Mouse (Mus musculus) lung, postnatal 10 days (tissue): ENCODE measurements around the gene Klhl36.
"Not testable (repeated sequence)": the region's sequence is repeated elsewhere in the genome, so short reads cannot be mapped to it uniquely, and the experiment has no call there.

Source experiments
- DNase-seq: peaks from one replicate; pipeline ENCODE4 v3.0.0; 2021

The Klhl36 gene

DNA sequence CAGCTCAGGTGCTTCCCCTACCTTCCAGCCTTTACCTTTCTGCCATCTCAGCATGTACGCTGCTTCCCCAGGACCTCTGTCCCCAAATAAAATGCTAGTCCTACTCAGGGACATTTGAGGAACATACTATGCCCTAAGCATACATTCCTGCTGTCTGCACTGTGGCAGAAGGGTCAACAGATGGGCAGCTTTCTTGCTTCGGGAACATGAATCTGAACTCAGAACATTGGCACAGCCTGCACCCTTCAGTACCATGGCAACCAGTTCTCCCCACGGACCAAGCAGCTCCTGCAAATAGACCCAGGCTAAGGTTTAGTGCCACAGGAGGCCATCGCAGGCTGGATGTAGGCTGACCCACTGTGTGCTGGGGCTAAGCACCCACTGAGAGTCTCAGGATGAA lies 25.2 kb upstream of the Klhl36 start:
- DNase-seq: no peak

GRCm38 (mm10) chr8:119837553-119838071 lies 24.5 kb upstream of the Klhl36 start:
- peak; percentile 46 for DNase-seq

DNA sequence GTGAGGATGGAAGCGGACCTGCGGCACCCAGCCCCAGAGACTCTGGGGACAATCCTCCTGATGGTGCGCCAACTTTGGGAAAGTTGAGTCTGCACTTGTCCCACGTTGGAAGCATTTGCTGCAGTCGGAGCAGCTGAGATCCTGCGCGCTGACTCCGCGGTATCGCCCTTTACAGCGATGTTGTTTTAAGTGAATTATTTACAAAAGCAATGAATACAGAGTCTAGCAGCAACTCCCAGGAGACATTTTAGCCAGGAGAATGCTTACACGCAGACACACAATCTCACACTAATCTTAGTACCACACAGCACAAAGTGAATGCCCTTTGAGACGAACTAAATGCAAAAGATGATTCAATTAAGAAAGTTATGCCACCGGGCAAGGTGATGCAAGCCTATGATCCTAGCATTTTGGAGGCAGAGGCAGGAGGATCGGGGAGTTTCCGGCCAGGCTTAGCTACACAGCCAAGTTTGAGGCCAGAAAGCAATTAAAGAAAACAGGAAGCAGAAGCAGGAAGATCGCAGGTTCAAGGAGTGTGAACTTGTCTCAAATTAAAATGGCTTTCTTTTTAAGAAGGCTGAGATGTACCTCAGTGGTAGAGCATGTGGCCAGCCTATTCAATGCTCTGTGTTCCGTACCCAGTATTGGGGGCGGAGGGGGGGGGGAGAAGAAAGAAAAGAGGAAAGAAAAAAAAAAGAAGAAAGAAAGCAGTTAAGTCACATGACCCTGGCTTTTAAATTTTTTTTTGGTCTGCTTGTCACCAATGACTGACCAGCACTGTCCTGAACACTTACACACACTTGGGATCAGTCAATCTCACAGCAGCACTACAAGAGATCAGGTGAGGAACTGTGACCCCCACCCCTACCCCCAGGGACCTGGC lies 23.7 kb upstream of the Klhl36 start:
- no peak for DNase-seq

DNA sequence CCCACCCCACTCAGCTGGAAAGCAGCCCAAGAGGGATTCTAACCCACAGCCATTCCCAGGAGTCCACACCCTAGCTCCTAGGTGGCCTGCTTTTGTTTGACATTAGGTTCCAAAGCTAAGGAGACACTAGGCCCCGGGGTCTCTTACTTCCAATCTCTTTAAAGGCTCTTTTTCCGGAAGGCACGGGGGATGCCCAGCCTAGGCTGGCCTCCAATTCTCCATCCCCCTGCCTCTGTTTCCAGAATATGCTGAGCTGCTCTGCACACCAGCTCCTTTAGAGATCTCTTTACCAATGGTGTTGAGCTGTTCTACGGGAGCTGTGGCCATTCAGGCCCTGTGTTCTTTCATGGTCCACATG lies 23.1 kb upstream of the Klhl36 start:
- no peak for DNase-seq

GRCm38 (mm10) chr8:119839419-119840021 lies 22.5 kb upstream of the Klhl36 start:
- no peak for DNase-seq

DNA sequence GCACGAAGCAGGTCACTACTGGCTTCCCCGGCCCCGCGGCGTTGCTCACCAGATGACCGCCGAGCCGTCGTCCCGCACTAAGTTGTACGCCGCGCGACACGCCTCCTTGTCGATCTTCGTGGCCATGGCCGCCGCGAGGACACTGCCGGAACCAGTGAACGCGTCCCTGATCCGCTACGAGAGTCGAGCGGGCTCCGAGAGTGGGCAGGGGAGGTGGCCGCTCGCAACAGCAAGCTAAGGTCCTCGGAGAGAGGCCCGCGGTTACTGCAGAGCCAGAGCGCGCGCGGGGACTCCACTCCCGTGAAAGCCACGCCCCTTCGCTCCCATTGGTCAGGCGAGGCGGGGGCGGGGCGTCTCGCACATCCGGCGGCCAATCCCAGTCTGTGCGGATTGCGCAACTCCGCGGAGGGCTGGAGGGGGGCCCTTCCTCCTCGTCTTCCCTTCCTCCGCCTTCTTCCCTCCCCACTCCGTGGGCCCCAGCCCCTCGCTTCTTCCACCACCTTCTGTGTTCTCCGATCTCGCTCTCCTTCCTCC lies 21.7 kb upstream of the Klhl36 start, which contains the start of gene Cotl1:
Cotl1 (minus strand) TSS at position 270 of the 534 bp plus-strand sequence.
- DNase-seq: peak; percentile 97

- DNase-seq: no peak
Measured at GRCm38 (mm10) chr8:119840905-119841411, 21.1 kb upstream of the Klhl36 start.

GRCm38 (mm10) chr8:119843444-119843843 lies 18.6 kb upstream of the Klhl36 start:
- DNase-seq: peak; percentile 89

GRCm38 (mm10) chr8:119844577-119844976 lies 17.5 kb upstream of the Klhl36 start:
- no peak for DNase-seq

- DNase-seq: not testable (repeated sequence)
Measured at GRCm38 (mm10) chr8:119845741-119846140, 16.3 kb upstream of the Klhl36 start.

DNA sequence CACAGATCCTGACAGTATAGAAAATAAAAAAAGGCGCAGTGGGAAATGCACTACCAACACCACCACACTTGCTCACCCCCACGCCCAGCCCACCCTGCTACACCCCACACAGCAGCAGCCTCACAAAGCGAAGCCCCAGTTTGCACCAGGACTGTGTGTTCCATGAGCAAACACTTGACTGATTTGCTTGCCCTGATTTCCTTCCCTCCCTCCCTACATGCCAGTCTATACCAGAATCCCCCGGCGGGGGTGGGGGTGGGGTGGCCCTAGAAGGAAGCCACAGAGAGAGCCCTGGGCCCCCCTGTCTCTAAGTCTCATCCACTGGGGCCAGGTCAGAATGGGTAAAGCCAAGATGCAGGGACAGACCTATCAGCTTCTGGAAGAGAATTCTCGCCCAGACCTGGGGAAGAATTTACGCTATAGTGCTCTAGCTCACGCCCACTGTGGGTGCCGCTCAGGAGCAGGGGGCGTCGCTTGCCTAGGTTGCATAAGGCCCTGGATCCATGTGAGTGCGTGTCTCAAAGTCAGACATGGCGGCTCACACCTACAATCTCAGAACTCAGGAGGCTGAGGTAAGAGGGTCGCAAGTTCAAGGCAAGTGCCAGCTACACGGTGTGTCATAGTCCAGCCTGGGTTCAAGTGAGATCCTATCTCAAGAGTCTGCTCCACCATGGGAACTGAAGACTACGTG lies 14.7 kb upstream of the Klhl36 start:
- no peak for DNase-seq

DNA sequence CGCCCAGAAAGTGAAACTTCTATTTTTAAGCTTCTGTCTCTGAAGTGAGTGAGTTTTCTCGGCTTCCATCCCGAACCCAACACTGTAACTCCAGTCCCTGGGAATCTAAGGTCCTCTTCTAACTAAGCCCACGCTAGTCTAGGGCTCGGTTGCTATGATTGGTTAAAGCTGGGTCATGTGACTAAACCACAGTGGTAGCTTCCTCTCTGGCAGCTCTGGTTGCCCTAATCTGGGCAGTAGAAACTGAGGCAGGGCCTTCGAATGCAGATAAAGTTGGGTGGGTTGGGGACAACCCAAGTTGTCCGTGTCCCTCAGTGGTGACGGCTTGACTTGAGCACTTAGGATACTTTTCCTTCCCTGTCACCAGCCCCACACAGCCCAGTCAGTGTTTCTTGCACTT lies 8.5 kb upstream of the Klhl36 start:
- DNase-seq: no peak

DNA sequence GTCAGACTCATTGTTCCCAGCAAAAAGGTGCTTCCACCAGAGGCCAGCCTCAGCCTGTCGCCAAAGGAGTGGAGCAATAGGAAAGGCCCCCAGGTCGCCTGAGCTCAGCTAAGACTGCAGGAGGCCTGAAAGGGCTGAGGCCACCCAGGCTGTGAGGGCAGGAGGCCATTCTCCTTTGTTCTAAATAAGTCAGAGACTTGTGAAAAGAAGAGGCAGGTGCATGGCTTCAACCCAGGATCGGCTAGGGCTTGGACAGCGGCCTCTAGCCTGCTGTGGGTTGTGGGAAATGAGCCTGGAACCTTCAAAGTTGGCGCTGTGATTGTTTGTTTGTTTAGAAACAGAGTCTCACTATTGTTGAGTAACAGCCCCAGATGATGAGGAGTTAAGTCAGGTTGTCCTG lies 8.0 kb upstream of the Klhl36 start:
- no peak for DNase-seq

DNA sequence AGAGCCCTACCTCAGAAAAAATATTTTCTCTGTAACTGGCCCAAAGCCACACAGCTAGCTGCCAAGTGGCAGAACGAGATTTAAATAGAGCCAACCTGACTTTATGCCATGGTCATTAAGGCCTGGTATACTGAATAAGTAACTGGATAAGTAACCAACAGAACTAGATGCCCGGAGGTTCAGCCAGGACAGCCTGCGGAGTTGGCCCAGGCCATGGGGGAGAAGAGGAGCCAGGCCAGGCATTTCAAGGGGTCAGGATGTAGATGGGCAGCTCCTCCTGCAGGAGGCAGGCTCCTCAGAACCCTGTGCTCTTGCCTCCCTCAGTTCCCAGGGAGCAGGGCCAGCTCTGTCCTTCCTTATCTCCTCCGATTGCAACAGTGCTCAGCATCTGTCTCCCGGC lies 6.4 kb upstream of the Klhl36 start:
- DNase-seq: no peak

GRCm38 (mm10) chr8:119857767-119858166 lies 4.3 kb upstream of the Klhl36 start:
- DNase-seq: no peak

- DNase-seq: no peak
Measured at GRCm38 (mm10) chr8:119862390-119862734, 296 bp downstream of the Klhl36 start.

- no peak for DNase-seq
Measured at GRCm38 (mm10) chr8:119862749-119863148, 683 bp downstream of the Klhl36 start.

GRCm38 (mm10) chr8:119869616-119870015 lies 7.5 kb downstream of the Klhl36 start:
- DNase-seq: no peak

GRCm38 (mm10) chr8:119873181-119873580 lies 11.1 kb downstream of the Klhl36 start:
- no peak for DNase-seq

- DNase-seq: no peak
Measured at GRCm38 (mm10) chr8:119881301-119881700, 19.2 kb downstream of the Klhl36 start.

- DNase-seq: no peak
Measured at GRCm38 (mm10) chr8:119881917-119882316, 19.9 kb downstream of the Klhl36 start.

- no peak for DNase-seq
Measured at GRCm38 (mm10) chr8:119883281-119883680, 21.2 kb downstream of the Klhl36 start.

GRCm38 (mm10) chr8:119885612-119886011 lies 23.5 kb downstream of the Klhl36 start:
- peak; percentile 59 for DNase-seq
